Mouse (Mus musculus) limb, embryonic 15.5 days (tissue): Measurements from ENCODE around the gene Rassf9. TPM values are rescaled to one million over a fixed set of nuclear protein-coding genes. Genes with fewer than 3 reads are reported as not detected.

Source experiments
- ATAC-seq: fragments of 200-750 bp; cut with Nextera tagmentation; 2 replicates; pipeline ENCODE4 v1.8.0; 2017; ENCODE audit warnings: low read depth, moderate TSS enrichment; ENCODE audit not compliant: insufficient number of reproducible peaks, low FRiP score, low TSS enrichment
- H3K27ac ChIP-seq: fragments of 300-500 bp; sonication (generic); 2 replicates; pipeline ENCODE4 v1.5.1; 2015; ENCODE audit warnings: moderate library complexity, mild to moderate bottlenecking, inconsistent platforms
- H3K27me3 ChIP-seq: fragments of 300-500 bp; sonication (generic); 2 replicates; pipeline ENCODE4 v1.6.1; 2015; ENCODE audit warnings: inconsistent platforms
- H3K36me3 ChIP-seq: fragments of 300-500 bp; sonication (generic); 2 replicates; pipeline ENCODE4 v1.6.1; 2015; ENCODE audit warnings: inconsistent platforms
- H3K4me1 ChIP-seq: fragments of 300-500 bp; sonication (generic); 2 replicates; pipeline ENCODE4 v1.6.1; 2015; ENCODE audit warnings: inconsistent platforms
- H3K4me2 ChIP-seq: fragments of 300-500 bp; sonication (generic); 2 replicates; pipeline ENCODE4 v1.6.1; 2015; ENCODE audit warnings: mild to moderate bottlenecking, inconsistent platforms
- H3K4me3 ChIP-seq: fragments of 300-500 bp; sonication (generic); 2 replicates; pipeline ENCODE4 v1.5.1; 2015; ENCODE audit warnings: mild to moderate bottlenecking, inconsistent platforms
- H3K9ac ChIP-seq: fragments of 300-500 bp; sonication (generic); 2 replicates; pipeline ENCODE4 v1.6.1; 2015; ENCODE audit warnings: inconsistent platforms
- H3K9me3 ChIP-seq: fragments of 300-500 bp; sonication (generic); 2 replicates; pipeline ENCODE4 v1.6.1; 2016; ENCODE audit warnings: inconsistent platforms
- WGBS: fragments of 180-500 bp; shearing (Covaris S2); methylation state at CpG from one replicate; pipeline ENCODE4 v1.1.7; 2015; 5-methylcytosine and 5-hydroxymethylcytosine counted together
- polyA plus RNA-seq: library from polyadenylated mRNA; unstranded; fragments of >200 nt; fragmentation: Nextera tagmentation; extraction: Ambion mirVana; gene quantifications from 2 replicates; pipeline ENCODE4 v1.2.1, GENCODE M21; 2015

The Rassf9 gene
- 4.2 TPM in 2 replicates for polyA plus RNA-seq

GRCm38 (mm10) chr10:102511807-102512461 is at the start of gene Rassf9:
Rassf9 (plus strand) TSS chr10:102512222.
- WGBS: 4% methylated on average over 5 of the region's 5 CpGs
- H3K9ac ChIP-seq: no peak within 1 kb of the TSS
- H3K27me3 ChIP-seq: no peaks in the 10 kb centered on the region

DNA sequence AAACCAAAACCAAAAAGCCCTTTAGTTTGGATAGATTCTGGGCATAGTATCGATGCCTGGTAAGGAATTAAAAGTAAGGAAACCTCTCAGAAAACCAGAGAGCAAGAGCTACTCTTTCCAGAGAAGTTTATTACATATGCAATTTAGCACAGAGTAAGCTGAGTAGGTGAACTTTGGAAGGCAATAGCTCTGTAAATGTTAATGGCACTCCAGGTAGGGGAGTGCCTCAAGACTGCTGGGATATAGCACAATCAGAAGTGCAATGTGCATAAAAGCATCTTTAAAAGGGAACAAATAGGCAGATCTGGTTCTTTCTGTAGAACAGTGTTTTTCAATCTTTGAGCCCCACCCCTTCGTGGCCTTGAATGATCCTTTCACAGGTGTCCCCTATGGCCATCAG is 42.6 kb upstream of the Rassf9 start:
- ATAC-seq: no peak
- 79% methylated on average over 2 of the region's 2 CpGs for WGBS
- H3K4me3 ChIP-seq: no peak overlapping the region

More at GRCm38 (mm10) chr10:102511807-102512461, at the start of gene Rassf9:
- peak within 1 kb of the TSS; percentile 36 for H3K4me2 ChIP-seq
- H3K36me3 ChIP-seq: no peaks in the 10 kb centered on the region
- peak within 1 kb of the TSS; percentile 31 for H3K4me3 ChIP-seq
- peaks cover 5% of the 10 kb centered on the region for H3K4me1 ChIP-seq
- no peaks in the 10 kb centered on the region for H3K9me3 ChIP-seq
- peak within 1 kb of the TSS; percentile 79 for H3K27ac ChIP-seq
- peak; percentile 88 for ATAC-seq

GRCm38 (mm10) chr10:102490386-102490785 is 21.6 kb upstream of the Rassf9 start, which contains the start of gene Nts:
Nts (minus strand) TSS chr10:102490486.
- WGBS: 19% methylated on average over 3 of the region's 3 CpGs
- Histone ChIP-seq H3K4me3 (no peak within 1 kb of the TSS), H3K9ac (no peak within 1 kb of the TSS), H3K36me3 (no peaks in the 10 kb centered on the region), H3K4me2 (no peak within 1 kb of the TSS), H3K27me3 (no peaks in the 10 kb centered on the region), H3K9me3 (no peaks in the 10 kb centered on the region), H3K4me1 (no peaks in the 10 kb centered on the region), H3K27ac (no peak within 1 kb of the TSS)
- ATAC-seq: no peak

More for the DNA sequence above, 42.6 kb upstream of the Rassf9 start:
- Histone ChIP-seq H3K36me3 (no peaks in the 10 kb centered on the region), H3K27me3 (no peaks in the 10 kb centered on the region), H3K9me3 (no peaks in the 10 kb centered on the region), H3K9ac (no peak overlapping the region), H3K4me2 (no peak overlapping the region), H3K4me1 (no peaks in the 10 kb centered on the region), H3K27ac (no peak overlapping the region)

DNA sequence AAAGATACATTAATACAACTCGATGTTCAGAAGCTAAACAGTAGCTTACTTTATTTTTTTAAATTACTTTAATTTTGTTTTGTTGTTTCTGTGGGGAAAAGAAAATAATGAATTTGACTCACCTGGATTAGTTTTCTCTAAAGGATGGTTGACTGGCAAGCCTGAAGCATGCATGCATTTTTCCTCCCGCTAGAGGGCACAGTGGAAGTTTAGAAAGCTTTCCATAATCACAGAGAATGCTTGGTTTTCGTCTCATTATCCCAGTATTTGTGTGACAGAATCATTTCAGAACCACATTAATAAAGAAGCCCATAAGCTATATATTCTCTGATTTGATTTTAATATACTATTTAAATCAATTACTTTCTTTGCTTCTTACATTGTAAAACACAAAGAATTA is 20.2 kb upstream of the Rassf9 start:
- H3K4me2 ChIP-seq: no peak overlapping the region
- no peaks in the 10 kb centered on the region for H3K4me1 ChIP-seq
- H3K27ac ChIP-seq: no peak overlapping the region
- no peak overlapping the region for H3K4me3 ChIP-seq
- no peaks in the 10 kb centered on the region for H3K36me3 ChIP-seq
- no peaks in the 10 kb centered on the region for H3K9me3 ChIP-seq
- WGBS: 11% methylated on average over 3 of the region's 3 CpGs
- ATAC-seq: no peak
- H3K9ac ChIP-seq: no peak overlapping the region
- no peaks in the 10 kb centered on the region for H3K27me3 ChIP-seq

- Histone ChIP-seq H3K4me1 (no peaks in the 10 kb centered on the region), H3K27ac (no peak overlapping the region), H3K9ac (no peak overlapping the region), H3K36me3 (no peaks in the 10 kb centered on the region), H3K9me3 (no peaks in the 10 kb centered on the region), H3K4me3 (no peak overlapping the region), H3K4me2 (no peak overlapping the region), H3K27me3 (no peaks in the 10 kb centered on the region)
- no peak for ATAC-seq
- 21% methylated on average over 4 of the region's 4 CpGs for WGBS
Measured at GRCm38 (mm10) chr10:102498754-102499153, 13.3 kb upstream of the Rassf9 start.

GRCm38 (mm10) chr10:102507386-102507785 is 4.6 kb upstream of the Rassf9 start:
- no peak overlapping the region for H3K27ac ChIP-seq
- H3K4me3 ChIP-seq: no peak overlapping the region
- H3K4me1 ChIP-seq: peaks cover 5% of the 10 kb centered on the region
- H3K9ac ChIP-seq: no peak overlapping the region
- no peaks in the 10 kb centered on the region for H3K36me3 ChIP-seq
- no peak overlapping the region for H3K4me2 ChIP-seq
- H3K9me3 ChIP-seq: no peaks in the 10 kb centered on the region
- 10% methylated on average over 4 of the region's 4 CpGs for WGBS
- H3K27me3 ChIP-seq: no peaks in the 10 kb centered on the region
- ATAC-seq: no peak

GRCm38 (mm10) chr10:102511461-102511806 is 588 bp upstream of the Rassf9 start:
- H3K9ac ChIP-seq: no peak overlapping the region
- H3K27ac ChIP-seq: peak overlapping the region; percentile 65
- H3K4me3 ChIP-seq: 0 out of 2 replicates have a peak overlapping the region, but pooled peaks have one; percentile 31
- ATAC-seq: 0 out of 2 replicates have a peak, but pooled peaks have one; percentile 12
- no peaks in the 10 kb centered on the region for H3K36me3 ChIP-seq
- H3K4me2 ChIP-seq: peak overlapping the region; percentile 36
- peaks cover 5% of the 10 kb centered on the region for H3K4me1 ChIP-seq
- H3K9me3 ChIP-seq: no peaks in the 10 kb centered on the region
- WGBS: 32% methylated on average over 3 of the region's 3 CpGs
- no peaks in the 10 kb centered on the region for H3K27me3 ChIP-seq

DNA sequence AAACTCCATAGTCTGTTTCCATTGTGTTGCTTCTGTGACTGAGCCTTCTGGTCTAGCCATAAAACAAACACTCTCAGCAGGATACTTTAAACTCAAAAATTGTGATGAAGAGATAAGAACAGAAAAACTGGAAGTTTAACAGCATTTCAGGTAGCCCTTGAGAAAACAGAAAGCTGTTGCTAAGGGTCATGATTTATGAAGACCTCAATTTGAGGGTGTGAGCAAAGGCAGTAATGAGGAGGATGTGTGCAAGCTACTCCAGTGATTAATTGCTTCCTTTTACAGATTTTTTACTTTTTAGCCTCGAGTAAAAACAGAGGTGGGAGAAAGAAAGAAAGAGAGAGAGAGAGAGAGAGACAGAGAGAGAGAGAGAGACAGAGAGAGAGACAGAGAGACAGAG is 2.1 kb downstream of the Rassf9 start:
- Histone ChIP-seq H3K4me3 (no peak overlapping the region), H3K27me3 (no peaks in the 10 kb centered on the region)

GRCm38 (mm10) chr10:102527901-102528300 is 15.9 kb downstream of the Rassf9 start:
- Histone ChIP-seq H3K36me3 (no peaks in the 10 kb centered on the region), H3K27me3 (no peaks in the 10 kb centered on the region), H3K4me2 (no peak overlapping the region), H3K4me3 (no peak overlapping the region), H3K4me1 (no peaks in the 10 kb centered on the region), H3K9me3 (no peaks in the 10 kb centered on the region), H3K9ac (no peak overlapping the region), H3K27ac (no peak overlapping the region)
- ATAC-seq: no peak
- 83% methylated on average over 3 of the region's 3 CpGs for WGBS

More for the DNA sequence above, 2.1 kb downstream of the Rassf9 start:
- H3K9me3 ChIP-seq: no peaks in the 10 kb centered on the region
- no peak for ATAC-seq
- no peak overlapping the region for H3K27ac ChIP-seq
- H3K9ac ChIP-seq: no peak overlapping the region
- 6% methylated on average over 1 of the region's 1 CpGs for WGBS
- H3K36me3 ChIP-seq: no peaks in the 10 kb centered on the region
- peaks cover 5% of the 10 kb centered on the region for H3K4me1 ChIP-seq
- H3K4me2 ChIP-seq: no peak overlapping the region

DNA sequence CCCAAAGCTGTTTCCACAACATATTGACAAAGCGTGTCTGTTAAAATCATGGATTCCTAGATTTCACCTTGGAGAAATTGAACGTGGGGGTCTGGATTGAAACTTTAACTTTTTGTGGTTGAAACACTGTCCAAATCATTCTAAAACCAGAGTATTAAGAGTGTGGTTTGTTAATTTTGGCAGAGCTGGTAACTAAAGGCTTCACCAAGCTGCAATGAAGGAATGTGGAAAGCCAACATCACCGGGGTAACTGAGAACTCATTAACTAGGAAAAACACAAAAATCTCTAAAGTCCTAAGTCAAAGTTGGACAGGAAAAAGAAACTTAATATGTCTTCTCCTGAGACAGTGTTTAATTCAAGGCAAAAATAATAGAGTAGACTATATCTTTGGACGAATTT is 41.9 kb downstream of the Rassf9 start:
- no peak overlapping the region for H3K4me3 ChIP-seq
- no peak overlapping the region for H3K4me2 ChIP-seq
- ATAC-seq: no peak
- no peaks in the 10 kb centered on the region for H3K4me1 ChIP-seq
- no peaks in the 10 kb centered on the region for H3K36me3 ChIP-seq
- no peaks in the 10 kb centered on the region for H3K27me3 ChIP-seq
- no peak overlapping the region for H3K27ac ChIP-seq
- H3K9me3 ChIP-seq: no peaks in the 10 kb centered on the region
- 49% methylated on average over 4 of the region's 4 CpGs for WGBS
- no peak overlapping the region for H3K9ac ChIP-seq

GRCm38 (mm10) chr10:102562488-102562887 is 50.5 kb downstream of the Rassf9 start:
- H3K9me3 ChIP-seq: no peaks in the 10 kb centered on the region
- WGBS: 83% methylated on average over 1 of the region's 1 CpGs
- no peak overlapping the region for H3K4me2 ChIP-seq
- H3K4me3 ChIP-seq: no peak overlapping the region
- H3K27ac ChIP-seq: no peak overlapping the region
- no peaks in the 10 kb centered on the region for H3K27me3 ChIP-seq
- no peaks in the 10 kb centered on the region for H3K4me1 ChIP-seq
- ATAC-seq: no peak
- H3K36me3 ChIP-seq: no peaks in the 10 kb centered on the region
- no peak overlapping the region for H3K9ac ChIP-seq

DNA sequence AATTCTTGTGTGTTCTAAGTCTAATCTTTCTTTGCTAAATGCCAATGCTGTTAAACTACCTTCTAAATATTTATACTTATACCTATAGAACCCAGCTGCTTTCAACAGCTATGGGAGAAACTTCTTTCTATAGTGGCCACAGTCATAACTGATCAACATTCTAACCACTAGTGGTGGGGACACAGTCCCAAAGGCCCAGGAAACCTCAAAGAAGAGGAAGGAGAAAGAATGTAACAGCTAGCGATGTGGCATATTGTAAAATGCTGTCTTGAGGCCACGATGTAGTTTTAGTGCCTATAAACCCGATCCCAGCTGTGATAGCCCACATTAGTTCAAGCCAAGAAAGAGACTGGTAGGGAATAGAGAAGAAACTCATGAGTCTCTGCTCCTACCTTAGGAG is 65.9 kb downstream of the Rassf9 start:
- no peak overlapping the region for H3K27ac ChIP-seq
- no peaks in the 10 kb centered on the region for H3K36me3 ChIP-seq
- no peaks in the 10 kb centered on the region for H3K27me3 ChIP-seq
- no peak overlapping the region for H3K4me2 ChIP-seq
- no peaks in the 10 kb centered on the region for H3K4me1 ChIP-seq
- H3K9me3 ChIP-seq: no peaks in the 10 kb centered on the region
- no peak overlapping the region for H3K9ac ChIP-seq
- no peak overlapping the region for H3K4me3 ChIP-seq
- no peak for ATAC-seq
- 42% methylated on average over 3 of the region's 3 CpGs for WGBS

DNA sequence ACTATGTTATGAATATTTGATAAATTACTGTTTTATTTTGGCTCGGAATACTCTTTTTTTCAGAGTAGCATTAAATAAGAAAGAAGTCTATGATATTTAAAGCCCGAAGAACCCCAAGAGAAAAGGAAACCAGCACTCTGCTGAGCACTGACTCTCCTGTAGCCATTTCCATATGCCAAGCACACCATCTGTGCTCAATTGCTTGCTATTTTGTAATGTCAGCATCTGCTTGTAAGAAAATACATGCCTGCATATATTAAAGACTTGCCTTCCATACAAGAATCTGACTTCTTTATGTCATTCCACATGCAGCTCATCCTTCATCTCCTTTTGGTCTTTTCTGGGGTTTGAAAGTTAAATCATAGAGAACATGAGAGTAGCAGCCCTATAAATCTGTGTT is 82.3 kb downstream of the Rassf9 start:
- Histone ChIP-seq H3K4me1 (no peaks in the 10 kb centered on the region), H3K9ac (no peak overlapping the region), H3K4me3 (no peak overlapping the region), H3K36me3 (no peaks in the 10 kb centered on the region), H3K9me3 (no peaks in the 10 kb centered on the region), H3K27me3 (no peaks in the 10 kb centered on the region), H3K27ac (no peak overlapping the region), H3K4me2 (no peak overlapping the region)
- WGBS: 51% methylated on average over 2 of the region's 2 CpGs
- ATAC-seq: no peak
